Mouse (Mus musculus) heart, embryonic 14.5 days (tissue): ENCODE results near the gene Tnni2. TPM values are rescaled to one million over a fixed set of nuclear protein-coding genes. Genes with fewer than 3 reads are reported as not detected.

ENCODE experiments used
- ATAC-seq: fragments of 200-750 bp; cut with Nextera tagmentation; 2 replicates; pipeline ENCODE4 v1.8.0; 2017; ENCODE audit warnings: low read depth, moderate TSS enrichment; ENCODE audit not compliant: insufficient number of reproducible peaks, insufficient read depth, low FRiP score
- H3K27ac ChIP-seq, 2 experiments: fragments of 200-500 bp in 1 of 2; fragments of 300-500 bp in 1 of 2; sonication (generic) in 1 of 2; replicated peaks in 1 of 2; 2 replicates each; pipeline ENCODE4 v1.5.1; 2012 to 2014; ENCODE audit warnings: low read depth in 2 of 2, low read length in 2 of 2, control low read depth in 1 of 2, mild to moderate bottlenecking in 1 of 2, mixed read lengths in 1 of 2; ENCODE audit not compliant: control insufficient read depth in 1 of 2, insufficient read depth in 1 of 2
- H3K27me3 ChIP-seq: fragments of 300-500 bp; sonication (generic); 2 replicates; pipeline ENCODE4 v1.6.1; 2014; ENCODE audit warnings: mild to moderate bottlenecking, low read length, control low read depth; ENCODE audit not compliant: control insufficient read depth, insufficient read depth
- H3K36me3 ChIP-seq: fragments of 300-500 bp; sonication (generic); 2 replicates; pipeline ENCODE4 v1.6.1; 2014; ENCODE audit warnings: mild to moderate bottlenecking, control low read depth, low read length, mixed read lengths; ENCODE audit not compliant: control insufficient read depth, insufficient read depth
- H3K4me1 ChIP-seq, 2 experiments: fragments of 200-500 bp in 1 of 2; fragments of 300-500 bp in 1 of 2; sonication (generic) in 1 of 2; 2 replicates each; pipeline ENCODE4 v1.6.1; 2012 to 2014; ENCODE audit warnings: low read length in 2 of 2, control low read depth in 1 of 2, mixed read lengths in 1 of 2; ENCODE audit not compliant: control insufficient read depth in 2 of 2, insufficient read depth in 2 of 2
- H3K4me2 ChIP-seq: fragments of 300-500 bp; sonication (generic); 2 replicates; pipeline ENCODE4 v1.6.1; 2014; ENCODE audit warnings: mild to moderate bottlenecking, low read length
- H3K4me3 ChIP-seq, 2 experiments: fragments of 200-500 bp in 1 of 2; fragments of 300-500 bp in 1 of 2; sonication (generic) in 1 of 2; 2 replicates each; pipeline ENCODE4 v1.5.1; 2012 to 2014; ENCODE audit warnings: low read length in 2 of 2, mild to moderate bottlenecking in 2 of 2, control low read depth in 1 of 2, low read depth in 1 of 2, moderate library complexity in 1 of 2; ENCODE audit not compliant: control insufficient read depth in 1 of 2, insufficient read depth in 1 of 2
- H3K9ac ChIP-seq: fragments of 300-500 bp; sonication (generic); 2 replicates; pipeline ENCODE4 v1.6.1; 2014; ENCODE audit warnings: mild to moderate bottlenecking, low read length
- H3K9me3 ChIP-seq: fragments of 300-500 bp; sonication (generic); 2 replicates; pipeline ENCODE4 v1.6.1; 2016; ENCODE audit warnings: low read length, control low read depth; ENCODE audit not compliant: control insufficient read depth
- WGBS: fragments of 180-500 bp; shearing (Covaris S2); extraction: QIAGEN DNeasy Blood & Tissue Kit; methylation state at CpG from one replicate; pipeline ENCODE4 v1.1.7; 2014; 5-methylcytosine and 5-hydroxymethylcytosine counted together
- polyA plus RNA-seq: library from polyadenylated mRNA; unstranded; fragments of >200 nt; fragmentation: Nextera tagmentation; extraction: Ambion mirVana; gene quantifications from 2 replicates; pipeline ENCODE4 v1.2.1, GENCODE M21; 2014

Tnni2 gene
- polyA plus RNA-seq, 1 experiment from 2014 or later, result 31.7 TPM

DNA sequence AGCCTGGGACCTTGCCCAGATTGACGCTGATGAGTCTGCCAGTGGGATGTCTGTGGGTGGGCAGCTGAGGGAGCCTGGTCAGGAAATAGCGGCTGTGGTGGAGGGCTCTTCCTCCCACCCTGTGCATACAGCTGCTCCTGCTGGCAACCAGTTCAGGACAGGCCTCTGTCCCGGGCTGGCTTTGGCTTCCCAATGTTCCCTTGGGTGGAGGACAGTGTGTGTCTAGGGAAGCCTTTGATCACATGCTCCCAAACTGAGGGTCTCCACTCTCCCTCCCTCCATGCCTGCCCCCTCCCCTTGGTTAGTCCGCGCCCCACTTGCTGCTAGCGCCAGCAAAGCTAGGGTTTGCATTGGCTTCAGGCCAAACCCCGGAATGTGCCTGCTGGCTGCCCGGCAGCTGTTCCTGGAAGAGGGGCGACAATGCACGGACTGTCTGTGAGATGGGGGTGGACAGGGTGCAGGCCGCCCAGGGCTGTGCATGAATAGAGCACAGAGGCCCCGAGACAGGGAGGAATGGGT lies 11.4 kb upstream of the Tnni2 start:
- ATAC-seq, result peak; percentile 54
- Histone ChIP-seq H3K27ac (peak overlapping the region in 1 of 2 experiments; percentile 53; a peak in 2 of 4 replicates), H3K4me2 (no peak overlapping the region), H3K9ac (no peak overlapping the region), H3K36me3 (no peaks in the 10 kb centered on the region), H3K4me3 (no peak overlapping the region), H3K27me3 (no peaks in the 10 kb centered on the region), H3K4me1 (peaks cover 23 to 41% of the 10 kb centered on the region in 2 experiments), H3K9me3 (no peaks in the 10 kb centered on the region)
- 38% methylated on average over 12 of the region's 12 CpGs for WGBS

DNA sequence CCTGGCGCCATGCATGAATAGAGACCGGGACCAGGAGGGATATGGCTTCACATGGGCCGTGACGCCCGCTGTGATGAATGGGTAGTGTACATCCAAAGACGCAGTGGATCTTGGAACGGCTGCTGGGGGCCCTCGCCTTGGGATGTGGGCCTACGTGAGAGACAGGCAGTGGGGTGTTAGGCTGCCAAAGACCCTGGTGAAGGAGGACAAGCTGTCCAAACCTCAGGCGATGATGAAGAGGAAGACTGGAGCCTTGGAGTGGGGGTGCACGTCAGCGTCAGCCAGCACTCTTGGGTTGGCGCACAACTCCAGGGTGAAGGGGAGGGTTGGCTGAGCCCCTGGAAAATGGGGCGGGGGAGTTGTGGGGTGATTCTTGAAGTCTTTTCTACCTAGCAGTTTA lies 10.5 kb upstream of the Tnni2 start:
- 94% methylated on average over 14 of the region's 14 CpGs for WGBS
- H3K4me2 ChIP-seq, result no peak overlapping the region
- H3K36me3 ChIP-seq, result no peaks in the 10 kb centered on the region
- ATAC-seq, result no peak
- H3K9me3 ChIP-seq, result no peaks in the 10 kb centered on the region
- peak overlapping the region in 1 of 2 experiments; percentile 53; a peak in 1 of 4 replicates for H3K27ac ChIP-seq
- no peak overlapping the region for H3K9ac ChIP-seq
- H3K4me1 ChIP-seq, result peaks cover 25 to 38% of the 10 kb centered on the region in 2 experiments
- no peak overlapping the region for H3K4me3 ChIP-seq
- H3K27me3 ChIP-seq, result no peaks in the 10 kb centered on the region

DNA sequence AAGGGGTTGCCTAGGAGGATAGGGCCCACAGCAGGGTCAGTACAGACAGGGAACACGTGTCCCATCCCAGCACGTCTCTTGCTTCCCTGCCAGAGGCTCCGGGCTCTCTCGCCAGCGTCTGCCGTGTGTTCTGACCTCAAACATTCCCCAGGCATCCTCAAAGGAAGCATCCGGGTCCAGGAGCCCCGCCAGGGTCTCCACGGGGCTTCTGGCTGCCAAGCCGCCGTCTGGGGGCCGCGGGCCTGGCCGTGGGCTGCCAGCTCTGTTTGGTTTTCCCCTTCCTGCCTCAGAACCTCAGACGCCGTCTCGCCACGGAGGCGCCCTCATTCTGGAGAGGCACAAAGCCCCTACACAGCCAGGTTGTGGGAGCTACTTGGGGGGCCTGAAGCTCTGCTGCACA lies 8.0 kb upstream of the Tnni2 start:
- Histone ChIP-seq H3K4me1 (peaks cover 25 to 29% of the 10 kb centered on the region in 2 experiments), H3K4me2 (no peak overlapping the region), H3K9me3 (no peaks in the 10 kb centered on the region), H3K27me3 (no peaks in the 10 kb centered on the region), H3K27ac (peak overlapping the region; percentile 29 to 60; a peak in 3 of 4 replicates), H3K36me3 (no peaks in the 10 kb centered on the region), H3K4me3 (no peak overlapping the region), H3K9ac (0 out of 2 replicates have a peak overlapping the region, but pooled peaks have one; percentile 0)
- WGBS, result 25% methylated on average over 19 of the region's 19 CpGs
- ATAC-seq, result no peak

DNA sequence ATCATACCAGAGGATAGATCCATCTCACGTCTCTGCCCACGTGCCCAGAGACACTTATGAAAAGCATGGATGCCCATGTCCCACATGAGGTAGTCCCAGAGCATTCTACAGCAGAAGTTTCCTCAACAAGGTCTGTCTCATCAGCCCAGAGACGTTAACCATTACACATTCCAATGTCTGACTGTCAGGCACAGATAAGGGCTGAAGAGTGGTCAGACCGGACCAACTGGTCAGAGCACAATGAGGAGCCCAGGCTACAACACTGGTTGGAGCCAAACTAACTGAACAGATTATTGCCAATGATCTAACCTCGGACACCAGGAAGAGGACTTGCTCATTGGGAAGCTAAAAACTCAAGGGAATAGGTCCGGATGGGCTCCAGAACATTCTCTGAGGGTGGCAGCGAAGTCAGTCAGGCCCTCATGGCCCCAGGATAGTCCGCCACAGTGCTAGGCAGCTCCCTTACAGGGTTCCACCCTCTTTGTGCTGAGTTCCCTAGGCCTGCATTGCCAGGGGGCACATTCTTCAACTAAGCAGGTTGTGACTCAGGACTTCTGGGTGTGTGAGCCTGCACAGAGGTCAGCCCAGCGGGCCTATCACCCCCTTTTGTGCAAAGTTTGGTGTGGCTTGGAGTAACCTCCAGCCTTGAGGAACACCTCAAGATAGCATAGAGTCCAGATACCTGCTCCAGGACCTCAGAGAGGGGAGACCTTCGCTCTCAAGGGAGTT lies 7.3 kb upstream of the Tnni2 start, which contains the start of gene Syt8:
Syt8 (plus strand) TSS at position 714 of the 729 bp plus-strand sequence.
- Histone ChIP-seq H3K9me3 (no peaks in the 10 kb centered on the region), H3K27ac (peak within 1 kb of the TSS; percentile 29 to 60; a peak in 3 of 4 replicates), H3K27me3 (no peaks in the 10 kb centered on the region), H3K4me1 (peaks cover 25 to 29% of the 10 kb centered on the region in 2 experiments), H3K36me3 (no peaks in the 10 kb centered on the region), H3K4me2 (no peak within 1 kb of the TSS), H3K9ac (0 out of 2 replicates have a peak within 1 kb of the TSS, but pooled peaks have one; percentile 0), H3K4me3 (no peak within 1 kb of the TSS)
- 63% methylated on average over 10 of the region's 10 CpGs for WGBS
- ATAC-seq, result no peak

DNA sequence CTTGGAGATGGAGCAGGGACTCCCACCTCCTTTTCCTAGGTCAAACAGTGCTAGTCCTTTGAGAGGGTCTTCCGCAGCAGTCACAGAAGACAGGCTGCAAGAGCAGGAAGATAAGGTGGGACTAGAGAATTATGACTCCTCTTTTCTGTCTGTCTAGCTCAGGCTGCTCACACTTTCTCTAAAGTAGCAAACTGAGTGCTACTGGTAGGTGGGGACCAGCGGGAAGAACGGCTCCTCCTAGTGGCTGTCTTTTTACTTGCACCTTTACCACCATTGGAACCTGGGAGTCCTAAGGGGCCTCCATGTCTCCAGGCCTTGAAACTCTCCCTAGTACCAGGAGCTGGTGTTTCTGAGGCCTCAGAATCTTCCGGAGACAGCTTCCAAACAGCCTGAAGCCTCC lies 6.1 kb upstream of the Tnni2 start:
- Histone ChIP-seq H3K36me3 (no peaks in the 10 kb centered on the region), H3K4me2 (no peak overlapping the region), H3K4me3 (no peak overlapping the region), H3K4me1 (peaks cover 15 to 23% of the 10 kb centered on the region in 2 experiments), H3K27ac (peak overlapping the region in 1 of 2 experiments; percentile 34; a peak in 3 of 4 replicates), H3K27me3 (no peaks in the 10 kb centered on the region), H3K9me3 (no peaks in the 10 kb centered on the region), H3K9ac (no peak overlapping the region)
- ATAC-seq, result no peak
- WGBS, result 11% methylated on average over 4 of the region's 4 CpGs

DNA sequence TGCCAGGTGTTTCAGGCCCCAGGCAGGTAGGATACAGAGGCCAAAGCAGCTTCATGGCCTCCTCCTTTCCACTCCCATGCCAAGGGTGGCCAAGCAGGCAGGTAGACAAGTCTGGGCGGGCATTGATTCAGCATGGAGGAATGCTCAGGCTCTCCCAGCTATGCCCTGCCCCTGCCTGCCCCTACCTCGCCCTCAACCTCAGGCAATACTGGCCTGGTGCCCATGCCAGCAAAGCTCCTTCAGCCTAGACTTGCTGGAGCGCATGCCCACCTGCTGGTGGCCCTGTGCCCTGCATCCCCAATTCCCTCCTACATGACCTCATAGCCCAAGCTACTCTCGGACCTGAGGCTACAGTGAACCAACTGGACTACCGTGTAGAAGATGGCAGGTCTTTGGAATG lies 4.3 kb upstream of the Tnni2 start:
- Histone ChIP-seq H3K27me3 (no peaks in the 10 kb centered on the region), H3K36me3 (no peaks in the 10 kb centered on the region), H3K27ac (no peak overlapping the region), H3K9ac (no peak overlapping the region), H3K9me3 (no peaks in the 10 kb centered on the region), H3K4me1 (peaks cover 32 to 33% of the 10 kb centered on the region in 2 experiments), H3K4me2 (no peak overlapping the region), H3K4me3 (no peak overlapping the region)
- no peak for ATAC-seq
- 84% methylated on average over 5 of the region's 5 CpGs for WGBS

DNA sequence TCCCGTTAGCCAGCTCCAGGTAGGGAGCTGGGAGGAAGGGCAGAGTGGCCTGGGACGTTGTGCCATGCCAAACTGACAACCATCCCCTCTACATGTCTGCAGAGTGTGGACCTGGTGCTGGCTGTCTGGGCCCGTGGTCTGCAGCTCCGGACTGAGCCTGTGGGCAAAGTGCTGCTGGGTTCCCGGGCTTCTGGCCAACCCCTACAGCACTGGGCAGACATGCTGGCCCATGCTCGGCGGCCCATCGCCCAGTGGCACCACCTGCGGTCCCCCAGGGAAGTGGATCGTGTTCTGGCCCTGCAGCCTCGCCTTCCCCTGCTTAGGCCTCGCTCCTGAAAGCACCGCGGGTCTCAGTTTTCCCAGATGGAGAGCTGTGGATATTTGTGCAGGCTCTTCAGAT lies 1.6 kb upstream of the Tnni2 start:
- no peaks in the 10 kb centered on the region for H3K9me3 ChIP-seq
- H3K4me1 ChIP-seq, result peaks cover 21 to 25% of the 10 kb centered on the region in 2 experiments
- peak overlapping the region in 1 of 2 experiments; percentile 71; a peak in 1 of 4 replicates for H3K27ac ChIP-seq
- 86% methylated on average over 14 of the region's 14 CpGs for WGBS
- ATAC-seq, result no peak
- peak overlapping the region; percentile 64; the same call in 1 of the 2 replicates for H3K9ac ChIP-seq
- H3K4me3 ChIP-seq, result no peak overlapping the region
- H3K36me3 ChIP-seq, result no peaks in the 10 kb centered on the region
- no peaks in the 10 kb centered on the region for H3K27me3 ChIP-seq
- no peak overlapping the region for H3K4me2 ChIP-seq
